In genomic region chr10:97704562-97704961, GRCm38 (mm10) we compare ENCODE assay signal across 9 mouse cellular contexts. TPM values are rescaled to one million over a fixed set of nuclear protein-coding genes. Genes with fewer than 3 reads are reported as not detected.
DNase-seq lines count a peak whose midpoint lies in the region; ATAC-seq and TF ChIP-seq lines count a peak whose summit lies in the region.
"Had no signal": no experiment of that assay in that cellular context is flagged by ENCODE, and none has a peak within 500 bp of the region (broad histone marks: within the 10 kb centered on the region; RNA-seq: fewer than 3 reads in every experiment).

No protein-coding gene starts in this region.

- no peaks in the 10 kb centered on the region for H3K27me3 ChIP-seq in heart, postnatal 0 days (ENCODE audit: control insufficient read depth, insufficient read depth, low read length)
- H3K27me3 ChIP-seq in heart, embryonic 12.5 days (replicated peaks): no peaks in the 10 kb centered on the region

- TF ChIP-seq EP300 in heart, postnatal 0 days (IDR thresholded peaks at IDR 0.05; ENCODE audit: low read depth): no peak

- 29% methylated on average over 1 of the region's 1 CpGs for WGBS in heart, postnatal 0 days
- 30% methylated on average over 1 of the region's 1 CpGs for WGBS in heart, embryonic 12.5 days

- TF ChIP-seq POLR2A in brain, embryonic 14.5 days (IDR thresholded peaks at IDR 0.05; ENCODE audit: borderline replicate concordance, extremely low read depth, insufficient read depth, insufficient read length, poor library complexity, severe bottlenecking): no peak

- H3K4me3 ChIP-seq in heart, postnatal 0 days (ENCODE audit: low read depth, low read length): no peak overlapping the region
- no peak overlapping the region for H3K4me3 ChIP-seq in heart, embryonic 12.5 days

- no peak overlapping the region for H3K9ac ChIP-seq in heart, postnatal 0 days (replicated peaks; ENCODE audit: low read depth, low read length)
- H3K9ac ChIP-seq in heart, embryonic 12.5 days: no peak overlapping the region

- peak; percentile 72 for TF ChIP-seq CTCF in heart, postnatal 0 days (IDR thresholded peaks at IDR 0.05; ENCODE audit: low read depth)
- peak; percentile 36; the same call in 1 of the 2 replicates for TF ChIP-seq CTCF in brain, embryonic 14.5 days (IDR thresholded peaks at IDR 0.05; ENCODE audit: borderline replicate concordance, extremely low read depth, insufficient read depth, insufficient read length)

- no peak for ATAC-seq in heart, postnatal 0 days (ENCODE audit: insufficient read depth, low read depth)
- no peak for ATAC-seq in heart, embryonic 12.5 days (ENCODE audit: insufficient number of reproducible peaks, low FRiP score)
- ATAC-seq in hematopoietic stem cell, adult 5-6 weeks (replicated peaks in 1 of 2; ENCODE audit: insufficient read depth in 1 of 2, low FRiP score in 2 of 2, low TSS enrichment in 1 of 2, low read depth in 1 of 2, poor library complexity in 2 of 2, severe bottlenecking in 2 of 2): peak; percentile 58 to 59; a peak in 2 of 4 replicates

- no peak overlapping the region for H3K4me2 ChIP-seq in heart, postnatal 0 days (ENCODE audit: low read depth, low read length)
- H3K4me2 ChIP-seq in heart, embryonic 12.5 days: no peak overlapping the region

- no peaks in the 10 kb centered on the region for H3K36me3 ChIP-seq in heart, postnatal 0 days (replicated peaks; ENCODE audit: control insufficient read depth, insufficient read depth, low read length)
- H3K36me3 ChIP-seq in heart, embryonic 12.5 days: no peaks in the 10 kb centered on the region

- H3K4me1 ChIP-seq in heart, postnatal 0 days (ENCODE audit: control insufficient read depth, insufficient read depth): no peaks in the 10 kb centered on the region
- no peaks in the 10 kb centered on the region for H3K4me1 ChIP-seq in heart, embryonic 12.5 days (replicated peaks)

- DNase-seq in heart, postnatal 0 days (ENCODE audit: low spot score): peak; percentile 44
- DNase-seq in right cerebral cortex, postnatal 4 days: peak; percentile 52
- DNase-seq in right cerebral cortex, adult 18-20 months: no peak
- DNase-seq in brain, embryonic 14.5 days (ENCODE audit: low read depth): peak; percentile 83
- DNase-seq in retina, embryonic 14.5 days (ENCODE audit: low spot score): peak; percentile 79
- DNase-seq in right cerebral cortex, postnatal 25 days: no peak

- no peaks in the 10 kb centered on the region for H3K9me3 ChIP-seq in heart, postnatal 0 days (replicated peaks; ENCODE audit: control insufficient read depth, low read length)
- no peaks in the 10 kb centered on the region for H3K9me3 ChIP-seq in heart, embryonic 12.5 days (replicated peaks)

- H3K27ac ChIP-seq in heart, postnatal 0 days (ENCODE audit: low read depth): no peak overlapping the region
- H3K27ac ChIP-seq in heart, embryonic 12.5 days (ENCODE audit: poor library complexity, severe bottlenecking): no peak overlapping the region

RNA-seq across cellular contexts. Expression of gene Ccer1, which starts 11.7 kb away (rescaled TPM):
- not detected in 2 replicates for total RNA-seq in heart, postnatal 0 days (2014; rRNA removed; ENCODE audit: low replicate concordance)
- polyA plus RNA-seq in heart, postnatal 0 days (2015; fragmentation: Nextera tagmentation; extraction: Ambion mirVana): not detected in 2 replicates
- not detected in 2 replicates for polyA plus RNA-seq in heart, embryonic 12.5 days (2016; fragmentation: Nextera tagmentation; extraction: Ambion mirVana)
- not detected in 2 replicates for polyA plus RNA-seq in brain, embryonic 14.5 days (2012; rRNA removed)
- not detected in 2 replicates for total RNA-seq in hematopoietic stem cell, adult 5-6 weeks (2017)
- total RNA-seq: layer of hippocampus, postnatal 25 days had no signal

RNA-seq across cellular contexts. Expression of gene C030005K15Rik, which starts 22.0 kb away (rescaled TPM):
- not detected in 2 replicates for total RNA-seq in heart, postnatal 0 days (2014; rRNA removed; ENCODE audit: low replicate concordance)
- polyA plus RNA-seq in heart, postnatal 0 days (2015; fragmentation: Nextera tagmentation; extraction: Ambion mirVana): not detected in 2 replicates
- polyA plus RNA-seq in heart, embryonic 12.5 days (2016; fragmentation: Nextera tagmentation; extraction: Ambion mirVana): not detected in 2 replicates
- not detected in 2 replicates for polyA plus RNA-seq in brain, embryonic 14.5 days (2012; rRNA removed)
- not detected in 2 replicates for total RNA-seq in hematopoietic stem cell, adult 5-6 weeks (2017)

Comparison
In these comparisons a context has a peak if more than half of its experiments do, and no peak if none do; other contexts are left out.
1. DNase-seq: peak in heart, postnatal 0 days (single experiment), right cerebral cortex, postnatal 4 days (single experiment), brain, embryonic 14.5 days (single experiment) and retina, embryonic 14.5 days (single experiment); none in right cerebral cortex, adult 18-20 months (single experiment) and right cerebral cortex, postnatal 25 days (single experiment).
2. ATAC-seq: peak in hematopoietic stem cell, adult 5-6 weeks (2 of 2); none in heart, postnatal 0 days (single experiment) and heart, embryonic 12.5 days (single experiment).